Mouse (Mus musculus): ENCODE measurements at regions not wholly inside any gene's neighbourhood (a gene's known extent, or its start where the extent isn't known, plus 50 kb on each side); places are given as distances from the start of the nearest gene placed in this dataset.
"Not testable (repeated sequence)": the region's sequence is repeated elsewhere in the genome, so short reads cannot be mapped to it uniquely, and the experiment has no call there.

DNA sequence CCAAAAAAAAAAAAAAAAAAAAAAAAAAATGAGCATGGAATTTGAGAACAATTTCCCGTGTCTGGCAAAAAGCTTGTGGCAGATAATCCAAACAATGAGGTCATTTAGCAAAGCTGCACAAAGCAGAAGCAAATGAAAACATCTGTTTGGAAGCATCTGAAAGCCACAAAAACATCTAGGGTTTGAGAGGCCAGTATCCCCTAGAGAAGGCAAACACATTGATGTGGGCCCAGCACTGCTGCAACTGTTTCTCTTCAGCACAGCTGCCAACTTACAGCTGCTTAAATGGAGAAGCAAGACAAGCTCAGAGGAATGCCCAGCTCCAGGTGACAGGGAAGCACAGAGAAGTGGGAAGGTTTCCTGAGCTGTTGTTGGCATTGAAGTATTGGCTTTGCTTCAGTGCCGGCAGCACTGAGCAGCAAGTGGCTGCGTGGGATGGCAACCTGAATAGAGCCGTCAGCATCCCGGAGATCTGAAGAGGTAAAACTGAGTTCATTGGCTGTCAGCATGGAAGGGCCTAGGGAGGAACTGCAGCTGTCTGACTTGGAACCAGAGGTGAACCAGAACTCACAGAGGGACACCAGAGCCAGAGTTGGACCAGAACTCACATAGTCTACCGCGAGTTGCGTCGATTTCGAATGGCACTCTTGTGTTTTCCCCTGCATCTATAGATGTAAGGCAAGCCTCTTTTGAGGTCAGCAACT, 193.8 kb upstream of the Gm17728 start:
- POLR2A ChIA-PET = interaction anchor here in 2 of 4 experiments (0.6 kb wide), 2 partner anchors 15 to 911 kb away, joined by 3 read pairs; no protein-coding TSS in a partner anchor
- CTCF ChIA-PET = interaction anchor here in 2 of 4 experiments (0.5 to 1.0 kb wide), 2 partner anchors 60 to 1366 kb away, joined by 3 to 4 read pairs; no protein-coding TSS in a partner anchor

GRCm38 (mm10) chr17:9235141-9235571, 186.7 kb upstream of the Gm17728 start:
- POLR2A ChIA-PET = interaction anchor here in 1 of 4 experiments (0.6 kb wide), 1 partner anchor 230 kb away, joined by 4 read pairs; no protein-coding TSS in a partner anchor
- CTCF ChIA-PET = no interaction called here

- POLR2A ChIA-PET = interaction anchor here in 1 of 4 experiments (0.7 kb wide), 1 partner anchor 157 kb away, joined by 4 read pairs; no protein-coding TSS in a partner anchor
- CTCF ChIA-PET = no interaction called here
These were observed 163.2 kb upstream of the Gm17728 start for GRCm38 (mm10) chr17:9258646-9259170.

DNA sequence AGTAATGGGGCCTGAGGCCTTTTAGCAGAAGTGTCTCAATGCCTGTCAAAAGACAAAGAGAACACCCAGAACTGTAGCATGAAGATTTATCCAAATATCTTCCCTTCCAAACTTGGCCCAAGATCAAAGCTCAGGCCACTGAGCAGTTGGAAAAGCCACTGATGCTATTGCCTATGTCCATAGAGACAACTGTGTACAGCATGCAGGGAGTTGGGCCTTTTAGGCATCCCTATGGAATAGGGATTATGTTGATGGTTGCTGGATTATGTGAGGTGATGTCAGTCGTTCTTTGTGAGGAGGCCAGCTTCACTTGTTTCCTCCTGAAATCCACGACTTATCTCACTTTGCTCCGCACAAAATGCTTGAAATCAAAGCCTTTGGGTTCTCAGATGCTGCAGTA, 153.1 kb upstream of the Gm17728 start:
- ChIA-PET CTCF (interaction anchor here in 1 of 4 experiments (0.7 kb wide), 1 partner anchor 20 kb away, joined by 4 read pairs; no protein-coding TSS in a partner anchor), POLR2A (no interaction called here)

- POLR2A ChIA-PET, CTCF ChIA-PET: not testable (repeated sequence)
These were observed 143.8 kb upstream of the Gm17728 start for GRCm38 (mm10) chr17:9278046-9278445.

GRCm38 (mm10) chr17:9279481-9279880, 142.4 kb upstream of the Gm17728 start:
- POLR2A ChIA-PET = interaction anchor here in 1 of 4 experiments (0.6 kb wide), 1 partner anchor 90 kb away, joined by 3 read pairs; no protein-coding TSS in a partner anchor

GRCm38 (mm10) chr17:9281891-9282290, 140.0 kb upstream of the Gm17728 start:
- ChIA-PET POLR2A (no interaction called here), CTCF (interaction anchor here in 1 of 4 experiments (0.6 kb wide), 2 partner anchors 10 to 106 kb away, joined by 5 to 10 read pairs; no protein-coding TSS in a partner anchor)

More at GRCm38 (mm10) chr17:9279481-9279880, 142.4 kb upstream of the Gm17728 start:
- CTCF ChIA-PET = no interaction called here

DNA sequence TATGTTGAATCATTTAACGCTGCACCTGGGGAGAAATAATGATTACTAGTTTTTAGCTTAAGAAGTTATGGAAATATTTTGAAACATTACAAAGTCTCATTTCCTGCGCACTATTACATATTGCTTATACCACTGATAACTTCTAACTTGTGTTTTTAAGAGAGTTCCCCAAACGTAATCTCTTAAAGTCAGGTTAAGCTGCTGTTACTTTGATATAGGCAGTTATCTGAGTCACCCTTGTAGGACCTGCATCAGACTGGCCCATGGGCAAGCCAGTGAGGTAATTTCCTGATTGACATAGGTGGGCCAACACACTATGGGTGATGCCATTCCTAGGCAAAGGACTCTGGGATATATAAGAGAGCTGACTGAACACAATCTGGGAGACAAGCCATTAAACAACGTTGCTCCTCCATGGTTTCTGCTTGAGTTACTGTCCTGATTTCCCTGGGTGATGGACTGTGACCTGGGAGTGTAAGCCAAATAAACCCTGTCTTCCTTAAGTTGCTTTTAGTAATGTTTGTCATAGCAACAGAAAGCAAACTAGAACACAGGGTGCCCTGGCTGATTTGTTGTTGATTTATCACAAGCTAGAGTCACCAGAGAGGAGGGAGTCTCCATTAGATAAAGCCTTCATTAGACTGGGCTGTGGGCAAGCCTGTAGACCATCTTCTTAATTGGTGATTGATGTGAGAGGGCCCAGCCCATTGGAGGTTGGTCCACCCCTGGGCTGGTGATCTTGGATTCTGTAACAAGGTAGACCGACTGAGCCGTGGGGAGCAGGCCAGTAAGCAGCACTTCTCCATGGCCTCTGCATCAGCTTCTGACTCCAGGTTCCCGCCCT, 139.3 kb upstream of the Gm17728 start:
- POLR2A ChIA-PET = no interaction called here
- CTCF ChIA-PET = no interaction called here

GRCm38 (mm10) chr17:9286431-9286830, 135.4 kb upstream of the Gm17728 start:
- POLR2A ChIA-PET = no interaction called here

GRCm38 (mm10) chr17:9286834-9287233, 135.0 kb upstream of the Gm17728 start:
- ChIA-PET POLR2A (interaction anchor here in 1 of 4 experiments (0.7 kb wide), 1 partner anchor 944 kb away, joined by 12 read pairs; no protein-coding TSS in a partner anchor), CTCF (interaction anchor here in 3 of 4 experiments (0.6 to 0.9 kb wide), 12 partner anchors 16 to 1753 kb away, joined by 3 to 12 read pairs (median 4); no protein-coding TSS in a partner anchor)

More at GRCm38 (mm10) chr17:9286431-9286830, 135.4 kb upstream of the Gm17728 start:
- CTCF ChIA-PET = no interaction called here

- ChIA-PET POLR2A (interaction anchor here in 1 of 4 experiments (0.7 kb wide), 1 partner anchor 943 kb away, joined by 12 read pairs; no protein-coding TSS in a partner anchor), CTCF (interaction anchor here in 3 of 4 experiments (0.6 to 0.9 kb wide), 11 partner anchors 15 to 1754 kb away, joined by 3 to 12 read pairs (median 5); no protein-coding TSS in a partner anchor)
These were observed 134.2 kb upstream of the Gm17728 start for GRCm38 (mm10) chr17:9287682-9288081.

DNA sequence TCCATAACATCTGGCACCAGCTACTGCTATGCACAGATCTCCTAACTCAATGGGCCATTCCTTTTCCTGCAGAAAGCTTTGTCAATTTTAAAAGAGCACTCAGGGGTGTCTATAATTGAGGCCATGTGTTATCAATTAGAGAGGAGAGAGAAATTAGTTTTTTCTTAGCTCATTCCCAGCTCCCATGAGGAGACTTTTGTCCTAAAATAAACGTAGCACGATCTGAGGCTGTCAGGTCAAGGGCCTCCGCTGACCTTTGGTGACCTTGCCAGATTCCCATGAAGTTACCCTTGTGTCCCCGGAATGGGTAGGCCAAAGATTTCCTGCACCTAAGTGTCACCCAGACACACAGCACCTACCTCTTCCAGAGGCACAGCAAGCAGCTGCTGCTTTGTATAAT, 130.3 kb upstream of the Gm17728 start:
- CTCF ChIA-PET = no interaction called here
- POLR2A ChIA-PET = interaction anchor here in 1 of 4 experiments (0.6 kb wide), 1 partner anchor 261 kb away, joined by 4 read pairs; no protein-coding TSS in a partner anchor

DNA sequence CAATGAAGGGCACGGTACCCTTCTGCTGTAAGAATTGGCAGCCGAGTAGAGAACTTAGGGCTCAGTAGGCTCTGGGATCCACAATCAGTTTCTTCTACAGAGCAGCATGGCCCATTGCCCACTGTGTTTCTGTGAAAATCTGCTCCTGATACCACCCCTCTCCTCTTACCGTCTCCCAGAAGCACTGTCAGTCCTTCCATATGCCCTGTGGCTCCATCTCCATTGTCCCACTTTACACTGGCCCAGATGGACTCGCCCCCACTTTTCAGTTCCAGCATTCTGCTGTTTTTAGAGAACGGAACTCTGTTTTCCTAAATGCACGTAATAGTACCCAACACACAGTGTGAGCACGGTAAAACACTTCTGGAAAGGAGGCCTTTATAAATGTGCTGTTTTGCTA, 129.6 kb upstream of the Gm17728 start:
- ChIA-PET CTCF (no interaction called here), POLR2A (no interaction called here)

- CTCF ChIA-PET = interaction anchor here in 1 of 4 experiments (0.5 kb wide), 2 partner anchors 264 to 920 kb away, joined by 5 to 14 read pairs; no protein-coding TSS in a partner anchor
- POLR2A ChIA-PET = no interaction called here
These were observed 125.5 kb upstream of the Gm17728 start for GRCm38 (mm10) chr17:9296371-9296770.

- ChIA-PET POLR2A (no interaction called here), CTCF (no interaction called here)
These were observed 123.6 kb upstream of the Gm17728 start for GRCm38 (mm10) chr17:9298231-9298630.

DNA sequence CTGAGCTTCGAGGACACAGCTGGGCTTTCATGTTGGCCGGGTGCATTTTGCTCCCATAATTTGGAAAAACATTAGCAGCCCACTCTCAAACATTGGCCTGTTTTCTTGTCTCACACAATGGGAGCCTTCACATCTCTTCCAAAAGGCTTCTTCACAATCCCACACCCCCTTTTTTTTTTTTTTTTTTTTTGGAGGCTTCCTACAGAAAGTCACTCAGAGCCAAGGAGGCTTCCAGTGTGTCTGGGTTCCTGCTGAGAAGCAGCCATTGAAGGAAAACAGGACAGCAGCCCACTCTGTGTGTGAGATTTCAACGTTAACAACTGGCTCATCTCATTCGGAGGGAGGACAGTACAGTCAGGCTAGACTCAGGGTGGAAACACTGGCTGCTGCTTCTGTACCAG, 120.8 kb upstream of the Gm17728 start:
- ChIA-PET CTCF (no interaction called here), POLR2A (no interaction called here)

DNA sequence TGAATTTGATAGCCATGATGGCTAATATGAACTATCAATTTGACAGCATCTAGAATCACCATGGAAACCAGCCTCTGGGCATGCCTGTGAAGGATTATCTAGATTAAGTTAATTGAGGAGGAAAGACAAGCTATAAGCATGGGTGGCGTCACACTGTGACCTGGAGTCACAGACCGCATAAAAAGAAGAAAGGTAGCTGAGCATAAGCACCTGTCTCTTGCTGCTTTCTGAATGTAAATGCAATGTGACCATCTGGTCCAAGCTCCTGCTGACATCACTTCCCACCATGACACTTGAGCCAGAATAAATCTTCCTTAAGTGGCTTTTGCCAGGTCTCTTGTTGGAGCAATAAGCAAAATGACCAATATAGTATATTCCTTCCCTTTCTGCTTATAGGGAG, 113.4 kb upstream of the Gm17728 start:
- POLR2A ChIA-PET = no interaction called here
- CTCF ChIA-PET = interaction anchor here in 1 of 4 experiments (0.6 kb wide), 1 partner anchor 113 kb away, joined by 5 read pairs; the partner anchor contains the start of gene Gm17728

DNA sequence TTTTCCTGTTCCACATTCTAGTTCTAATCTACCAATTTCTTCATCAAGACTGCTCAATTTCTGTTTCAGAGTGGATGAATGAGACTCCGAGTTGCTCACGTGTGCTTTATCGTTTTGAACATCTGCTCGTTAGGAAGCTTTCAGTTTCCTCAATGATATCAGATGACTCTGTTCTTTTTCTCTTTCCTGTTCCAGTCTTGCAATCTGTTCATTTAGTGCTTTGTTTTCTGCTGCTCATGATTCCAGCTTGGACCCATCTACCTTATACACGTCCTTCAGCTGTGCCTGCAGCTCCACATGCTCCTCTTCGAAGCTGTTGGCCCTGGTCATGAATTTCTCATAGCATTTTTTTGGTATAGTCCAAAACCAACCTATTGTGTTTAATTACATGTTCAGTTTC, 99.1 kb upstream of the Gm17728 start:
- ChIA-PET POLR2A (no interaction called here), CTCF (no interaction called here)

DNA sequence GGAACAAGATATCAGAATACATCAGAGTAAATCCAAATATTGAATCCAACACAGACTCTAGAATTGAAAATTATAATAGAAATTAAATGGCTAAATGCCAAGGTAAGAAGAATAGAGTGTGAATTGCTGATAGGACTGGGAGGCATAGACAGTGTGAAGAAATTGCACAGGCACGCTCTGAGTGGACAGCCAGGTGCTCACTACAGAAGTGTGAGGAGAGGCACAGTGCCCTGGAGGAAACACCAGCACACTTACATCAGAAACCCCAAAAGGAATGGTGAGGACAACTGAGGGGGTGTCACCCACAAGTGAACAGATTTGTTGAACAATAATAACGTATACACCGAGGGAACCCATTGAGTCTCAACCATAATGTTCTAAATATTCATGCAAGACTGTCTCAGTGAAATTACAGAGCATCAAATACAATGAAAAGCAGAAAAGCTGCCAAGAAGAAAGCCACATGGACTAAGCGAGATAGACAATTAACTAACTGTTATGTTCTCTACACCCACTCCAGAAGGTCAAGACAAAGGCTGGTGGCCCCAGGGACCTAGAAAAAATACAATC, 92.9 kb upstream of the Gm17728 start:
- POLR2A ChIA-PET = no interaction called here
- CTCF ChIA-PET = no interaction called here

Data from embryonic stem cell, embryonic (primary cell).